Mouse (Mus musculus) spleen, adult 2 months (tissue): ENCODE results near the gene Ppp1r1c.

Source experiments
- CTCF ChIP-seq: fragments of 200-500 bp; IDR thresholded peaks from 2 replicates; pipeline ENCODE4 v1.5.1; 2011; ENCODE audit warnings: mild to moderate bottlenecking, inconsistent platforms; ENCODE audit not compliant: insufficient read depth, insufficient read length, insufficient replicate concordance; ENCODE audit errors: extremely low read depth
- POLR2A ChIP-seq: fragments of 200-500 bp; IDR thresholded peaks from 2 replicates; pipeline ENCODE4 v1.6.1; 2011; ENCODE audit warnings: low read depth, low read length, inconsistent platforms

GRCm38 (mm10) chr2:79765723-79766122 lies 58.1 kb downstream of the Ppp1r1c start:
- TF ChIP-seq POLR2A (no peak), CTCF (no peak)
